Mouse (Mus musculus): ENCODE results near the gene Zfand3.

DNA sequence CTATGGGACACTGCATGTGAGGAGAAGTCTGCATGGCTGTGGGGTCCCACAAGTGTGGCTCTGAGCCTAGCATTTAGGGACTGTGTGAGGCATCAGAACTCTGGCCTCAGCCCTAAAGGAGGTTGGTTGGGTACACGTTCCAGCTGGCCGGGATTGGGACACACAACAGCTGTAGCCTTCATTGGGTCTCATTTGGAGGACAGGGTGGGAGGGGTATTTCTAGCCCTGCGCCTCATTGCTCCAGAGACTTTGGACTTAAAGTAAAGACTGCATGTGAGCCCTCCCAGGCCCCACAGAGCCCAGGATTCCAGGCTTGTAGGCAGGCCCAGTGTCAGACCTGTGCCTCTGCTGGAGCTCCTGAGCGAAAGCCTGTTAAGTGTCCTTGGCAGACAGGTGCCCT is 225.9 kb downstream of the Zfand3 start:
- TF ChIP-seq POLR2A (IDR thresholded peaks at IDR 0.05; ENCODE audit: borderline replicate concordance, extremely low read depth, low read depth, low read length) (no peak), CTCF (IDR thresholded peaks at IDR 0.05; ENCODE audit: insufficient read depth, low read length) (no peak)
